Mouse (Mus musculus) lung, embryonic 15.5 days (tissue): ENCODE results near the gene Faah. TPM values are rescaled to one million over a fixed set of nuclear protein-coding genes. Genes with fewer than 3 reads are reported as not detected.

Experiments used
- ATAC-seq: fragments of 200-750 bp; cut with Nextera tagmentation; 2 replicates; pipeline ENCODE4 v1.8.0; 2017; ENCODE audit warnings: moderate number of reproducible peaks, borderline replicate concordance; ENCODE audit not compliant: low FRiP score, low TSS enrichment; ENCODE audit errors: extremely low read depth
- H3K27ac ChIP-seq: fragments of 300-500 bp; sonication (generic); 2 replicates; pipeline ENCODE4 v1.5.1; 2015; ENCODE audit warnings: moderate library complexity, mild to moderate bottlenecking, inconsistent platforms
- H3K27me3 ChIP-seq: fragments of 300-500 bp; sonication (generic); 2 replicates; pipeline ENCODE4 v1.6.1; 2015; ENCODE audit warnings: inconsistent platforms
- H3K36me3 ChIP-seq: fragments of 300-500 bp; sonication (generic); 2 replicates; pipeline ENCODE4 v1.6.1; 2015; ENCODE audit warnings: inconsistent platforms
- H3K4me1 ChIP-seq: fragments of 300-500 bp; sonication (generic); 2 replicates; pipeline ENCODE4 v1.6.1; 2015; ENCODE audit warnings: inconsistent platforms
- H3K4me2 ChIP-seq: fragments of 300-500 bp; sonication (generic); 2 replicates; pipeline ENCODE4 v1.6.1; 2015; ENCODE audit warnings: inconsistent platforms, mild to moderate bottlenecking, moderate library complexity
- H3K4me3 ChIP-seq: fragments of 300-500 bp; sonication (generic); 2 replicates; pipeline ENCODE4 v1.5.1; 2015; ENCODE audit warnings: mild to moderate bottlenecking, inconsistent platforms
- H3K9ac ChIP-seq: fragments of 300-500 bp; sonication (generic); 2 replicates; pipeline ENCODE4 v1.6.1; 2015; ENCODE audit warnings: inconsistent platforms
- H3K9me3 ChIP-seq: fragments of 300-500 bp; sonication (generic); 2 replicates; pipeline ENCODE4 v1.6.1; 2016; ENCODE audit warnings: inconsistent platforms
- WGBS: fragments of 180-500 bp; shearing (Covaris S2); methylation state at CpG from one replicate; pipeline ENCODE4 v1.1.7; 2015; 5-methylcytosine and 5-hydroxymethylcytosine counted together
- polyA plus RNA-seq: library from polyadenylated mRNA; unstranded; fragments of >200 nt; fragmentation: Nextera tagmentation; extraction: Ambion mirVana; gene quantifications from 2 replicates; pipeline ENCODE4 v1.2.1, GENCODE M21; 2015

The Faah gene
- polyA plus RNA-seq, 1 experiment from 2014 or later = 10.2 TPM

DNA sequence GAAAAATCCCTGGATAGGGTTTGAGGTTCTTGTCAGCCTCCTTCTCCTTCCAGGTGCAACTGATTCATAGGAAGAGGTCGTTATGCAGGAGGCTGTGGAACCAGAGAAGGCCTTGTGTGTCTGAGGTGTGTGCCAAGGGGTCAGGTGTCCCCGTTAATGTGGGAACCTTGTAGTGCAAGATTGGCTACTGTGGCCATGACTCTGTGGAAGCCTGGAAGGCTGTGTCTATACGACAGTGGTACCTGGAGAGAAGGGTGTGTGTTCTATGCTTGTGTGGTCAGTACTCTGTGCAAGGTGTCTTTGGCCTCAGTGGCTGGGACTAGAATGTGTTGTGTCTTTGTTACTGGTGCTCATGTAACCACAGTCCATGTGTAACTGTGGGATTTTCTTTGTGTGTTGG, 77.0 kb downstream of the Faah start:
- Histone ChIP-seq H3K4me3 (no peak overlapping the region), H3K4me2 (no peak overlapping the region), H3K27ac (no peak overlapping the region), H3K36me3 (no peaks in the 10 kb centered on the region), H3K4me1 (peaks cover 21% of the 10 kb centered on the region), H3K27me3 (peaks cover 100% of the 10 kb centered on the region), H3K9ac (no peak overlapping the region), H3K9me3 (no peaks in the 10 kb centered on the region)
- WGBS = 8% methylated on average over 3 of the region's 3 CpGs
- no peak for ATAC-seq

DNA sequence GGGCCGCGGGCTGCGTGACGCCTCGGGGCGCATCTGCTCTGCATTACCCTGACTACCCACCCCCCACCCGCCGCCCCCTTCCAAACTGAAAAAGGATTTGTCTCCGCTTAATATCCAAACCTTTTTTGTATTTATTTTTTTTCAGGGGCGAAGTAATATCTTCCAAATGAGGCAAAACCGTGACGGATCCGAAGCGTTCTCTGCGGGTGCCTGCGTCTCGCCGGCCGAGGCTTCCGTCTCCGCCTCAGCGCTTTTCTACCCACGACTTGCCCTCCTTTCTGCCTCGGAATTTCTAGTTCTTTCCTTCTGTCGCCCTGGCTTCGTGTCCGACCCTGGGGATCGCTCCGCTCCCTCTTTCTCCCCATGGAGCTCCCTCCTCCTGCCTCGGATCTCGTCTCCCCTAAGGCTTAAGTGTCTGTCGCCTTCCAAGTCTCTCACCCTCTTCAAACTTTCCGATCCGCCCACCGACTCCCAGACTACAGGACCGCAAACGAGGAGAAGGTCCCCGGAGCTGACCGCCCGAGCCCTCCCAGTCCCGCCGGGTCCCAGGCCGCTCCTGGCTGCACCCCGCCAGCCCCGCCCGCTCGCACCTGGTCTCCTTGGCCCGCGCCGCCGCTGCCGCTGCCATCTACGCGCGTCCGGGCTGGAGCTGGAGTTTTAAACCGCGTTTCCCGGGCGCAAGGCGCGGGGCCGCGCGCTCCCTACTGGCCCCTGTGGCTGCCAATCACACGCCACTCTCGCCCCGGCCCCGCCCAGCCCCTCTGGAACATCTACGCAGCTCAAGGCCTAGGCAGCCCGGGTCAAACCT, 78.2 kb downstream of the Faah start, which contains the start of gene Dmbx1:
TSS of gene Dmbx1 (minus strand) at position 632 of the 808 bp plus-strand sequence.
- no peak; the same call in 1 of the 2 replicates for ATAC-seq
- peaks cover 21% of the 10 kb centered on the region for H3K4me1 ChIP-seq
- peak within 1 kb of the TSS; percentile 38 for H3K4me3 ChIP-seq
- H3K36me3 ChIP-seq = no peaks in the 10 kb centered on the region
- H3K4me2 ChIP-seq = peak within 1 kb of the TSS; percentile 70
- H3K9ac ChIP-seq = no peak within 1 kb of the TSS
- H3K27ac ChIP-seq = no peak within 1 kb of the TSS
- under 1% methylated on average over 71 of the region's 71 CpGs for WGBS
- no peaks in the 10 kb centered on the region for H3K9me3 ChIP-seq
- H3K27me3 ChIP-seq = peaks cover 99% of the 10 kb centered on the region

DNA sequence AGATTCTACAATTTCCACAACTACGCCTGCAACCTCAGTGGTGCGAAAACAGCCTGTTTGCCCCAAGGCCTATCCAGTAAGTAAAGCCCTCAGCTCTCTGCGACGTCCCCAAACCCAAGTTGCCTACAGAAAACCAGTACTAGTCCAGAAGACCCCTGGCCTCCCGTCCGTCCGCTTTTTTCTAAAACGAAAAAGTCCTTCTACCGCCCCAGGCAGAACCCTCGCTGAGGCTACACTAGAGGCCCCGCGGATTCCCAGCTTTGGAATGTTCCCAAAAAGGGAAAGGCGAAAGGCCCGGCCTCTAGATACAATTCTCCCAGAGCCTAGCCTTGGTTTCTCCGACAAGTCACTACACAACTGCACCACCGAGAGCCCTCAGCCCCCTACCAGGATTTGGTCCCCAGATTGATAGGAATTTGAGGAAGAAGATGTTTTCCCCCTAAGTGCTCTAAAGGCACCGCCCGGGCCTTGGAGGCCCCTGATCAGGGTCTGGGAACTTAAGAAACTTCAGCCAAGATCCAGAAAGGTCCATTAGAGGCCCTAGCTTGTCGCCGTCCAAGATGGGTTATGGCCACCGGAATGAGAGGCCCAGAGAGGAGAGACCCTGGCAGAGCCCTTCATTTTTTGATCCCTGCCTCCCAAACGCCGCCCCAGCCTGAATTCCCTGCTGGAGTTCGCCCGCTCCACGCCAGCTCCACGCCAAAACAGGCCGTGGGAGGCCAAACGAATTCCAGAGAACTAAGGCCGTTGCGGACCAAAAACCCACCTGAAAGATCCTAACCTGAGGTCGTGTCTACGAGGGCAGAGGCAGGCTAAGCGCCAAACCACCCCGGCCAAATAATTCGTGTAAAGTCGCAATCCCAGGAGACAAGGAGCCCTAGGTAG, 79.2 kb downstream of the Faah start:
- Histone ChIP-seq H3K36me3 (no peaks in the 10 kb centered on the region), H3K27me3 (peaks cover 99% of the 10 kb centered on the region), H3K27ac (no peak overlapping the region), H3K9me3 (no peaks in the 10 kb centered on the region), H3K9ac (no peak overlapping the region), H3K4me3 (peak overlapping the region; percentile 38), H3K4me1 (peaks cover 17% of the 10 kb centered on the region), H3K4me2 (peak overlapping the region; percentile 70)
- no peak for ATAC-seq
- 3% methylated on average over 37 of the region's 37 CpGs for WGBS

DNA sequence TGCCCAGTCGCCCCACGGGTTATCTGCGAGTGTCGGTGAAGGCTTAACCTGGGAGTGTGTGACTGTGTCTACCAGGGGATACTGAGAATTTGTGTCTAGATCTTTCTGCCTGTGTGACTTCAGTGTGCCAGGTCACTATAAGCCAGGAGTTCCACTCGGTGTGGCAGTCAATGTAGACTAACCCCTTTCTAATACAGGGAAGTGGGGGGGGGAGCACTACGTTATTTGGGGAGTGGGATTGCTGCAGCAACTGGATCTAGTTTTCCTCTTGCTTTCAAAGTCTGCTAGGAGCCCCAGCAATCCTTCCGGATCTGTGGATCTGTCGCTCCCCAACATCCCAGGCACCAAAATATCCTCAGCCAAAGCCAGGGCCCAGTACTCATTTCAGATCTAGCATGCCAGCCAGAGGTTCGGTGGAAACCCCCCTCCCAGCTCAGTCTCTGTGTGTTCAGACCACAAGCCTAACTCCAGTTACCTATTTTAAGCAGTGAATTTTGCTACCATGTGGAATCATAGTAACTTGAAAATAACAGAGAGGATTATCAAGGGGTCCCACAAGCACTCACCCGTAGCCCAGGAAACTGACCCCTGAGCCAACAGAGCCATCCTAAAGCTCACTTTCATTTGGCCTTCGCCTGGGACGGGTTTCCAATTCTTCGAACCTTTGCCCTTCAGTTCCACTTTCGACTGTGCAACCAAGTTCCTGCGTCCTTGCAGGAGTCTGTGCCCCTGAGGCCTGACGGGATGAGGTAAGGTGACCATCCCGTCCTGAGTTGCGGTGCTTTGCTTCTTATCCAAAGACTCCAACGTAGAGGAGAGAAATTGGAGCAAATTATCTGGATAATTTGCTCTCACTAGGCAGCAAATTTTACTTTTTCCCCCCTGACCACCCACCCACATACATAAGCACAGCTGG, 80.4 kb downstream of the Faah start:
- Histone ChIP-seq H3K4me2 (no peak overlapping the region), H3K4me1 (peaks cover 17% of the 10 kb centered on the region), H3K9ac (no peak overlapping the region), H3K27me3 (peaks cover 99% of the 10 kb centered on the region), H3K9me3 (no peaks in the 10 kb centered on the region), H3K27ac (no peak overlapping the region), H3K4me3 (no peak overlapping the region), H3K36me3 (no peaks in the 10 kb centered on the region)
- 0 out of 2 replicates have a peak, but pooled peaks have one; percentile 6 for ATAC-seq
- WGBS = 5% methylated on average over 19 of the region's 19 CpGs

DNA sequence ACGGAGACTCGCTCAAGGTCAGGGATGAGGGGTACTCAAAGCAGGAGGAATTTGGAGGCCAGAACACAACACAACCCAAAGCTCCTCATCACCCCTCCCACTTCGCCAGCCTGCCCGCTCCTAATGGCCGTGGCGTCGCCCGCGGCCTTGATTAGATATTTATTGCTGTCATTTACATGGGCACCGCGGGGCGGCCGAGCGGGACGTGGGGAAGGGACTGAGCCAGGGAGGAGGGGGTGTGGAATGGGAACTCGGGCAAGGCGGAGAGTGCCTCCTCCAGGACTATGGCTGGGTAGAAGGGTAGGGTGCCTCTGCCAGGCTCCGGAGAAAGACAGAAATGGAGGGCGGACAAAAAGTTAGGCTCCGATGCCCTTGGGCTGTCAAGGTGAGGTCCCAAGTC, 81.1 kb downstream of the Faah start:
- Histone ChIP-seq H3K9me3 (no peaks in the 10 kb centered on the region), H3K9ac (no peak overlapping the region), H3K4me2 (no peak overlapping the region), H3K4me3 (no peak overlapping the region), H3K4me1 (peaks cover 17% of the 10 kb centered on the region), H3K27ac (no peak overlapping the region), H3K27me3 (peaks cover 99% of the 10 kb centered on the region), H3K36me3 (no peaks in the 10 kb centered on the region)
- ATAC-seq = 0 out of 2 replicates have a peak, but pooled peaks have one; percentile 6
- WGBS = under 1% methylated on average over 20 of the region's 20 CpGs

DNA sequence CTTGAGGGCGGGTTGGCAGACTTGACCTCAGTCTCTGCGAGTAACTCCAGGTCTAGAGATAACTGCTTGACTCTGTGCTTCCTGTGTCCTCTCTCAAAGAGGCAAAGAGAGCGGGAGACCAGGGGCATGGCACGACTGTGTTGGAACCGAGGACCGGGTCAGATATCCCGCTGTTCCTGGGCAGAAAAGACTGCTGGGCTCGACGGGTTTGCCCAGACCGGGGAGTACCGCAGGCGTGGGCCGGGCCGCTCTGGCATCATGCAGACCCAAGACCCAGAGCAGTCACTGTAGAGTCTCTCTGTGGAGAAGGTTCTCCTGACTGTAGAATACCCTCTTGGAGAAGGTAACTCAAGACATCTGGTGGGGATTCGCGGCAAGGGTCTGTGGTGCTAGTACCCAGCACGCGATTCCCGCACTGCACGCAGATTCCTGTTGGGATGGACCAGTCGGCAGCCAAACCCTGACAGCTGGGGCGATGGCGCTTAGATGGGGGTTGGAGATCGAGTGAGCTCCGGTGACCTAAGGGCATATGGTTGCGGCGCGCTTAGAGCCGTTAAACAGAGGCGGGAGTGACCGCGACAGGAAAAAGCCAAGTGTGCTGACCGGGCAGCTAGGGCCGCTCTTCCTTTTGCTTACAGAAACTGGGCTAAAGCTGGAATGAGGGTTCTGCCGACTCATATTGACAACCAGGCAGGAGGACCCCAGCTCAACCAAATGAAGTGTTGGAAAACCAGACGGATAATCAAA, 81.7 kb downstream of the Faah start:
- Histone ChIP-seq H3K9ac (no peak overlapping the region), H3K4me2 (no peak overlapping the region), H3K9me3 (no peaks in the 10 kb centered on the region), H3K4me1 (peaks cover 17% of the 10 kb centered on the region), H3K27me3 (peaks cover 99% of the 10 kb centered on the region), H3K36me3 (no peaks in the 10 kb centered on the region), H3K4me3 (peak overlapping the region; percentile 5; the same call in 1 of the 2 replicates), H3K27ac (no peak overlapping the region)
- no peak for ATAC-seq
- WGBS = under 1% methylated on average over 36 of the region's 36 CpGs

DNA sequence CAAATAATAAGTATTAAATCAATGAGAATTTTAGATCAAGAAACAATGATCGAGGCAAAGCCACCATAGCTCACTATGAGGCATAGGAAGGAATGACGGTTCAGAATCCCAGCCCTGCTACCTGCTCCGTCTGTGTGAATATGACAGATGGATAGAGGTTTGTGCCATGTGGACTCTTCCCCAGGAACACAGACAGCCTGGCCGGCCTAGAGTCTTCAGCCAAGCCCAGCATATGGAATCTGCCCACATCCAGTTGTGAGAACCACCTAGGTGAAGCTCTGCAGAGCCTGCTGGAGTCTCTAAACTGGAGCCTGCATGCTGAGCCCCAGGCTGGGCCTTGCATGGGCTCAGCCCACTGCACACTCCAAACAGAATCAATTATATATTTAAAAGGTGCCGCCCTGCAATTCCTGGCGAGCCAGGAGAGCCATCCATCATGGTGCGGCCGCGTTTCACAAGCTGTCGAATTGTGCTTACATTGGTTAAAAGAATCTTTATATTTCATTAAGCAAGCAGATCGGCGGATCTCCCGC, 86.1 kb downstream of the Faah start:
- ATAC-seq = no peak
- H3K4me2 ChIP-seq = no peak overlapping the region
- no peak overlapping the region for H3K9ac ChIP-seq
- no peaks in the 10 kb centered on the region for H3K9me3 ChIP-seq
- WGBS = 37% methylated on average over 13 of the region's 13 CpGs
- peaks cover 94% of the 10 kb centered on the region for H3K27me3 ChIP-seq
- H3K36me3 ChIP-seq = no peaks in the 10 kb centered on the region
- no peak overlapping the region for H3K4me3 ChIP-seq
- no peak overlapping the region for H3K27ac ChIP-seq
- 0 out of 2 replicates have a peak, but pooled peaks cover 5% of the 10 kb centered on the region for H3K4me1 ChIP-seq

DNA sequence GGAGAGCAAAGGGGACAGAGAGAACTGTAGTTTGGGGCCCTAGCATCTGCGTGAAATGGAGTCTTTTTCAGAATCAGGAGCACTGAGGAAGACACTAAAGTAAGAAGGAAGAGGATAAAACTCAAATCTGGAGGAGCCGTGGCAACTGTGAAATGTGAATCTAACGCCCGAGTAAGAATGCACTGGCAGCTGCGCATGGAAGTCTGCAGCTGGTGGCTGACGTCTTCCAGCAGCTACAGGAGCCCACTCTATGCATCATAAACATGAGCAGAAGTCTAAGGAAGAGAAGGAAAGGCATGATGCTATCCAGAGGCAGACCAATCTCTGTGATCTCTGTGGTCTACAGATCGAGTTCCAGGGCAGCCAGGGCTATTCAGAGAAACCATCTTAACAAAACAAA, 90.1 kb downstream of the Faah start:
- 40% methylated on average over 7 of the region's 7 CpGs for WGBS
- no peak overlapping the region for H3K4me2 ChIP-seq
- H3K9ac ChIP-seq = no peak overlapping the region
- H3K36me3 ChIP-seq = no peaks in the 10 kb centered on the region
- H3K27ac ChIP-seq = no peak overlapping the region
- H3K4me3 ChIP-seq = no peak overlapping the region
- H3K27me3 ChIP-seq = peaks cover 55% of the 10 kb centered on the region
- H3K9me3 ChIP-seq = no peaks in the 10 kb centered on the region
- no peak for ATAC-seq
- no peaks in the 10 kb centered on the region for H3K4me1 ChIP-seq

DNA sequence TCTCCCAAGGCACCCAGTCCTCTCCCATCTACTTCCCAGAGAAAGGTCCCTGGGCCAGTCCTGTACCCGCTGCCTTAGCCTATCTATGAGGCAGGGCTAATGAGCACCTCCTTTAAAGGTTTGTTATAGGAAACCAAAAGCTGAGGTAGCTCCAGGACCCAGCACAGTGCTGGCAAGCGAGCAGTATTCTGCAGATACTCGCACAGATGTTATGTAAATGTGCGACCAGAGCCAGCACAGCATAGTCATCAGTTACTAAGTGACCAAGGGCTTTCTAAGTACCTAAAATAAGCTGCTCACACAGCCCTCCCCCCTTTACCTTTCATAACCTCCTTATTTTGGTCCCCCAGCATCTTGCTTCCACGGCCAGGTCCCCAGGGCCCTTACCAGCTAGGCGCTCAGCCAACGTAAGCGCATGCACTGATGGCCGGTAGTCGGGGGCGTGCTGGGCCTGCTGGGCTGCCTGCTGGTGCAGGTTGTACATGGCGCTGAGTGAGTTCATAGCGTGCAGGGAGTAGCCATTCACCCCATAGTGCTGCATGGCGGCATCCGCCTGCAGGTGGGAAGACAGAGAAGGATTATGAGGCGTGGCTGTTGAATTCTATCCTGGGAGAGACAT, 94.4 kb downstream of the Faah start:
- Histone ChIP-seq H3K4me2 (no peak overlapping the region), H3K4me3 (no peak overlapping the region), H3K9ac (no peak overlapping the region), H3K9me3 (no peaks in the 10 kb centered on the region), H3K36me3 (no peaks in the 10 kb centered on the region), H3K27me3 (peaks cover 13% of the 10 kb centered on the region), H3K4me1 (no peaks in the 10 kb centered on the region), H3K27ac (no peak overlapping the region)
- no peak for ATAC-seq
- WGBS = 67% methylated on average over 16 of the region's 16 CpGs

DNA sequence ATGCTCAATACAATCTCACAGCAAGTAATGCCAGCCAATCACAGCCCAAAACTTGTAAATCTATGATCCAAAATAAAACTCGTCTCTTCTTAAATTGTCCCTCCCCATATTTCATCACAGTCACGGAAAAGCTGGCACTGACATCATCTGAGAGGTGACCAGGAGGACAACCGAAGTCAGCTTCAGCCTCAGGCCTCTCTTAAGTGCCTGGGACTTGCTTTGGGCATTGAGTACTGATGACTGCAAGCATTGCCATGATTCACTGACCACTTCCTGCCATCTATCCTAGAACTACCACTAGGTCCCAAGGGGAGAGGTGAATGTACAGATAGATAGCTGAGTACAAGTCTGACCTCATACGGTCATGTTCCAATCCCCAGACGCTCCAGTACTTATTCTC, 95.0 kb downstream of the Faah start:
- no peaks in the 10 kb centered on the region for H3K4me1 ChIP-seq
- H3K27ac ChIP-seq = no peak overlapping the region
- ATAC-seq = no peak
- WGBS = 71% methylated on average over 5 of the region's 5 CpGs
- no peak overlapping the region for H3K4me3 ChIP-seq
- H3K27me3 ChIP-seq = peaks cover 13% of the 10 kb centered on the region
- no peaks in the 10 kb centered on the region for H3K9me3 ChIP-seq
- H3K9ac ChIP-seq = no peak overlapping the region
- no peak overlapping the region for H3K4me2 ChIP-seq
- H3K36me3 ChIP-seq = no peaks in the 10 kb centered on the region
